Mouse (Mus musculus) heart, postnatal 0 days (tissue): Measurements from ENCODE around the gene Hjurp. TPM values are rescaled to one million over a fixed set of nuclear protein-coding genes. Genes with fewer than 3 reads are reported as not detected.

Experiments
- ATAC-seq: fragments of 200-750 bp; cut with Nextera tagmentation; 2 replicates; pipeline ENCODE4 v1.8.0; 2017; ENCODE audit warnings: low read depth, moderate number of reproducible peaks, moderate library complexity; ENCODE audit not compliant: insufficient read depth
- DNase-seq: peaks from one replicate; pipeline ENCODE4 v3.0.0-alpha.2; 2016; ENCODE audit warnings: low spot score
- H3K27ac ChIP-seq: fragments of 300-500 bp; sonication (generic); 2 replicates; pipeline ENCODE4 v1.5.1; 2014; ENCODE audit warnings: low read depth, mild to moderate bottlenecking
- H3K27me3 ChIP-seq: fragments of 300-500 bp; sonication (generic); 2 replicates; pipeline ENCODE4 v1.6.1; 2014; ENCODE audit warnings: low read length, mixed read lengths; ENCODE audit not compliant: control insufficient read depth, insufficient read depth
- H3K36me3 ChIP-seq: fragments of 300-500 bp; sonication (generic); replicated peaks from 2 replicates; pipeline ENCODE4 v1.6.1; 2014; ENCODE audit warnings: low read length, mixed read lengths; ENCODE audit not compliant: control insufficient read depth, insufficient read depth
- H3K4me1 ChIP-seq: fragments of 300-500 bp; sonication (generic); 2 replicates; pipeline ENCODE4 v1.6.1; 2014; ENCODE audit warnings: antibody characterized with exemption; ENCODE audit not compliant: control insufficient read depth, insufficient read depth
- H3K4me2 ChIP-seq: fragments of 300-500 bp; sonication (generic); 2 replicates; pipeline ENCODE4 v1.6.1; 2014; ENCODE audit warnings: low read depth, mild to moderate bottlenecking, low read length, moderate library complexity
- H3K4me3 ChIP-seq: fragments of 300-500 bp; sonication (generic); 2 replicates; pipeline ENCODE4 v1.5.1; 2014; ENCODE audit warnings: low read depth, low read length
- H3K9ac ChIP-seq: fragments of 300-500 bp; sonication (generic); replicated peaks from 2 replicates; pipeline ENCODE4 v1.6.1; 2014; ENCODE audit warnings: low read depth, low read length, mixed read lengths
- H3K9me3 ChIP-seq: fragments of 300-500 bp; sonication (generic); replicated peaks from 2 replicates; pipeline ENCODE4 v1.6.1; 2016; ENCODE audit warnings: low read length; ENCODE audit not compliant: control insufficient read depth
- CTCF ChIP-seq: IDR thresholded peaks from 2 replicates; pipeline ENCODE4 v1.5.1; 2016; ENCODE audit warnings: antibody characterized with exemption, control low read depth, low read depth
- EP300 ChIP-seq: IDR thresholded peaks from 2 replicates; pipeline ENCODE4 v1.6.1; 2016; ENCODE audit warnings: antibody characterized with exemption, low read depth
- WGBS: fragments of 180-500 bp; shearing (Covaris S2); extraction: QIAGEN DNeasy Blood & Tissue Kit; methylation state at CpG from one replicate; pipeline ENCODE4 v1.1.7; 2014; 5-methylcytosine and 5-hydroxymethylcytosine counted together
- polyA plus RNA-seq: library from polyadenylated mRNA; unstranded; fragments of >200 nt; fragmentation: Nextera tagmentation; extraction: Ambion mirVana; gene quantifications from 2 replicates; pipeline ENCODE4 v1.2.1, GENCODE M21; 2015
- total RNA-seq: library from RNA; depleted of rRNA; stranded (reverse); fragments of >200 nt; gene quantifications from 2 replicates; pipeline ENCODE4 v1.2.3, GENCODE M21; 2014; ENCODE audit warnings: low replicate concordance

The Hjurp gene
- total and polyA plus RNA-seq, 2 experiments from 2014 or later, result 28.0 to 95.2 TPM

GRCm38 (mm10) chr1:88257681-88258080 lies 19.8 kb downstream of the Hjurp start:
- WGBS, result 73% methylated on average over 6 of the region's 6 CpGs
- peaks cover 16% of the 10 kb centered on the region for H3K4me1 ChIP-seq
- H3K27ac ChIP-seq, result no peak overlapping the region
- no peak overlapping the region for H3K4me3 ChIP-seq
- ATAC-seq (no peak), DNase-seq (no peak)
- H3K36me3 ChIP-seq, result peaks cover 32% of the 10 kb centered on the region
- H3K27me3 ChIP-seq, result no peaks in the 10 kb centered on the region
- TF ChIP-seq CTCF, result no peak
- no peak for TF ChIP-seq EP300
- H3K4me2 ChIP-seq, result no peak overlapping the region
- no peak overlapping the region for H3K9ac ChIP-seq
- H3K9me3 ChIP-seq, result peaks cover 11% of the 10 kb centered on the region

- Histone ChIP-seq H3K27me3 (no peaks in the 10 kb centered on the region), H3K36me3 (peaks cover 26% of the 10 kb centered on the region), H3K4me2 (no peak overlapping the region), H3K9me3 (peaks cover 16% of the 10 kb centered on the region), H3K9ac (no peak overlapping the region), H3K4me3 (no peak overlapping the region), H3K4me1 (peaks cover 11% of the 10 kb centered on the region), H3K27ac (no peak overlapping the region)
- ATAC-seq (no peak), DNase-seq (no peak)
- TF ChIP-seq CTCF (no peak), EP300 (no peak)
- WGBS, result 72% methylated on average over 10 of the region's 10 CpGs
Measured at GRCm38 (mm10) chr1:88256886-88257663, 20.4 kb downstream of the Hjurp start.

DNA sequence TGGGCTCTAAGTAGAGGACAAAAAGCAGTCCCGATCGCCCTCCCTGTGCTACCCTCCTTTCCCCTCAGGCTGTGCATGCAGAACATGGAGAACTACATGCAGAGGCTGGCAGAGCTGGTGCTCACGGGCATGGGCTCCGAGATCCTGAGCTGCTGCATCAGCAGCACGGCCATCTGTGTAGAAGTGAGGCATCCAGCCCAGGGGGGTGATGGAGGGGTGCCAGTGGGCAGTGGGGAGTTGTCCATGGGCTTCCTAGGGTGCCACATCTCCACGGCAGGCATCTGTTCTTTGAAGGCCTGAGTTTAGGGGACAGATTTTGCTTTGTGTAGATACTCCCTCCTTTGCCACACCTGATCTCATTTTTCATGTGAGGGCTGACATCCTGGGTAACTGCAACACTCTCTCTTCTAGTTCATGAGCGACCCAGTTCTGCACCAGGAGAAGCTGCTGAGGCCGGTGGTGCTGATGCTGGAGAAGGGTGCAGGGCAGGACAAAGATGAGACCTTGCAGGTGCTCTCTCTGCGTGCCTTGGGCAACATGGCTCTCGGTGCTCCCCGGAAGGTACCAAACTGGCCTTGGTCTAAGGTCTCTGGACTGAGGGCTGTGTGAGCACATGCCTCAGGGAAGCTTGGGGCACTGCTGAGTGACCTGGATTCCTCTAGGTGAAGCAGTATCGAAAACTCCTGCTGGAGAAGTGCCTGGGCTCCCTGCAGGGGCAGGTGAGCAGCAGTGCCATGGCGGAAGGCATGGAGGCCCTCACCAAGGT lies 21.3 kb downstream of the Hjurp start:
- 68% methylated on average over 13 of the region's 13 CpGs for WGBS
- H3K9me3 ChIP-seq, result peaks cover 19% of the 10 kb centered on the region

DNA sequence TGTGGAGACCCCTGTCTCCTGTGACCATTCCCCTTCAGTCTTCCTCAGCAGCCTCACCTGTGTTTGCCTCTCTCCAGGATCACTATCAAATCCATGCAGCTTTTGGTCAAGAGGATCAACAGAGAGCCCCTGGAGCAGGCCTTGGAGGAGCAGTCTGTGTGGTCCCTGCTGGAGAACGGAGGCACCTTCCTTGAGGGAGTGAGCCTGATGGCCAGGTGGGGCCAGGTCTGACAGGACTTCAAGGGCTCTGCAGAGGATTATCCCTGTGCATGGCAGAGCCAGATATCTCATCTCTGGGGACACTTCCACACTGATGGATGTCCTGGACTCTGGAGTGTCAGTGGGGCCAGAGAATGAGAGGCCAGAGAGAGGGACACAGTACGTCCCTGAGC lies 22.0 kb downstream of the Hjurp start:
- no peak for TF ChIP-seq EP300
- H3K27ac ChIP-seq, result no peak overlapping the region
- DNase-seq (no peak), ATAC-seq (no peak)
- H3K36me3 ChIP-seq, result peaks cover 10% of the 10 kb centered on the region; the same call in 1 of the 2 replicates
- no peak overlapping the region for H3K9ac ChIP-seq
- no peak overlapping the region for H3K4me3 ChIP-seq
- no peak overlapping the region for H3K4me2 ChIP-seq
- WGBS, result 53% methylated on average over 2 of the region's 2 CpGs
- peaks cover 27% of the 10 kb centered on the region for H3K9me3 ChIP-seq
- peaks cover 11% of the 10 kb centered on the region for H3K4me1 ChIP-seq
- H3K27me3 ChIP-seq, result no peaks in the 10 kb centered on the region

More for the DNA sequence above, 21.3 kb downstream of the Hjurp start:
- H3K27ac ChIP-seq, result no peak overlapping the region
- no peaks in the 10 kb centered on the region for H3K27me3 ChIP-seq
- H3K4me2 ChIP-seq, result no peak overlapping the region
- H3K36me3 ChIP-seq, result peaks cover 17% of the 10 kb centered on the region
- H3K9ac ChIP-seq, result no peak overlapping the region
- H3K4me3 ChIP-seq, result no peak overlapping the region
- no peak; the same call in none of the 2 replicates for TF ChIP-seq CTCF
- TF ChIP-seq EP300, result no peak
- no peak for DNase-seq
- ATAC-seq, result no peak
- peaks cover 11% of the 10 kb centered on the region for H3K4me1 ChIP-seq

DNA sequence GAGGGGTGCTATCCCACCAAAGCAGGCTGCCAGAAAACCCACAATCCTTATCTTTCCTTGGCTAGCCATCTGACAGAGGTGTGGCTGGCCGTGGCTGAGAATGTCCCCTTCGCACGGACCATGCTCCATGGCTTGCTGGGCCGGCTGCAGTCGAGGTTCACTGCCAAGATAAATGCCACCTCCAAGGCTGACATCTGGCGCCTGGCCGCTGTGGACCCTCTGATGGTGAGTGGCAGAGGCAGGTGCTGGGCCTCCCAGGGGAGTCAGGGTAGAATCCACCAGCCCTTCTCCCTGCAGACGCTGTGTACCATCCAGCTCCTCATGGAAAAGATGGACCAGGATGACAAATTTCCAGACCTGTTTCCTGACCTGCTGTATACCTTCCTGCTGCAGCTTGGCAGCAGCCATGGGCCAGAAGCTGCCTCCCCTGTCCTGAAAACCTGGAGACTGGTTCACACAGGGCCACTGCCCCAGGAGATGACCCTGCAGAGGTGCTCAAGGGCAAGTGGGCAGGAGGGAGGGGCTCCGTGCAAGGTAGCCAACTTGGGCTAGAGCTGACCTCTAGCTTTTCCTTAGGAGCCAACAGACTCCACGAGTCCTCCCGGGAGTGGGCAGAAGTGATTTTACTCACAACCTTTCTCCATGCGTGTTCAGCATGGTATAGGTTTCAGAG lies 22.5 kb downstream of the Hjurp start:
- TF ChIP-seq CTCF (no peak), EP300 (no peak)
- peaks cover 11% of the 10 kb centered on the region for H3K4me1 ChIP-seq
- no peak overlapping the region for H3K27ac ChIP-seq
- ATAC-seq (no peak), DNase-seq (no peak)
- no peaks in the 10 kb centered on the region for H3K27me3 ChIP-seq
- peaks cover 6% of the 10 kb centered on the region; the same call in 1 of the 2 replicates for H3K36me3 ChIP-seq
- H3K9me3 ChIP-seq, result peaks cover 32% of the 10 kb centered on the region
- WGBS, result 75% methylated on average over 12 of the region's 12 CpGs
- no peak overlapping the region for H3K4me3 ChIP-seq
- no peak overlapping the region for H3K9ac ChIP-seq
- no peak overlapping the region for H3K4me2 ChIP-seq
